Mouse (Mus musculus): ENCODE data around the gene Elmod3.
A peak's percentile ranks its signal among the peaks of the same experiment; 100 is the strongest.

The Elmod3 gene

DNA sequence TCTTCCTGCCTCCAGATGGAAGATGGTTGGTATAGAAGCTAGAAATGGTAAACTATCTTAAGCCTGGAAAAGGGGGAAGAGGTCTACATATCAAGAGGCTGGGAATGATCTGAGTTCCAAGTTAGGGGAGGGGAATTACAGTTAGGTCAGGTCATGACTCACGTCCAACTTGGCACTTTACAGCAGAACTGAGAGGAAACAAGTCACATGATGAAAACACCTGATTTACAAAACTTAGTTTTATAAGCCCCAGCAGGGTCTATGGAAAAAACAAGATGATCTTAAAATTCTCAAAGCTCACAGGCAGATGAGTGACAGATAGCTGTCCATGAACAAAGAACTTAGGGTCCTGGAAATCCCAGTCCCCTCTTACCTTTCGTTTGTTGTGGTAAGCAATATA is 16.9 kb upstream of the Elmod3 start:
- no peak for DNase-seq (ENCODE audit: extremely low spot score, low read depth, low spot score)

DNA sequence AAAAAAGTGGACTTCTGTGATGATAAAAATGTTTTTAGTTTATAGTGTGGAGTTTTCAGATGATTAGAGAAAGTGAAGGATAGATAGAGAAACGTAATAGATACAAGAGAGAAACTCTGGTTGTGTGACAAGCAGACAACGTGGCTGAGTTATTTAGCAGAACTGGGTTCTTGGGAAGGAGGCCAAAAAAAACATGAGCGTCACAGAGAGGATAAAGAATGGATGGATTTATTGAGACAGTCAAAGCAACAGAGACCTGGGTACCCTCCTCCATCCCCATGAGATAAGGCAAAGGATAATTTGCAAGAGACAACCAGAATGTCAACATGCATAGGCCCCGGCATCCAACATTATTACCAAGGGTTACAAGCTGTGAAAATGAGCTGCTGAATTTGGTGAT is 12.0 kb upstream of the Elmod3 start:
- no peak for DNase-seq (ENCODE audit: extremely low spot score, low read depth, low spot score)

- DNase-seq (ENCODE audit: extremely low spot score, low read depth, low spot score): no peak
Measured at GRCm38 (mm10) chr6:72608662-72609184, 10.5 kb upstream of the Elmod3 start.

GRCm38 (mm10) chr6:72607676-72608075 is 9.5 kb upstream of the Elmod3 start:
- no peak for DNase-seq (ENCODE audit: extremely low spot score, low read depth, low spot score)

DNA sequence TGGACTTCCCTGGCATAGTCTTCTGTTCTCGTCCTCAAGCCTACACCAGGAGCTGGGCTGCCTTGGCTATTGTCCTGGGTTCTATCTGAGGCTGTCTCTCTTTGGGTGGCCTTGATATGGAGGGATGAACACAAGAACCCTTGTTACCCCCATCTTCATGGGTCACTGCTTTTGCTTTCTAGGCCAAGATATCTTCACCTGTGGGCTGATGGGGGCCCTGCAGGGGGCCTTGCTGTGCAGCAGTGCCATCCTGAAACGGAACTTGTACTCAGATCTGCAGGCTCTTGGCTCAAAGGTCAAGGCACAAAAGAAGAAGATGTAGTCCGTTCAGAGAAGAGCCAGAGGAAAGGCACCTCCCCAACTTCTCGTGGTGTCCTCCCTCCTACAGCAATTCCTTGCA is 8.8 kb upstream of the Elmod3 start:
- no peak for DNase-seq (ENCODE audit: extremely low spot score, low read depth, low spot score)

DNA sequence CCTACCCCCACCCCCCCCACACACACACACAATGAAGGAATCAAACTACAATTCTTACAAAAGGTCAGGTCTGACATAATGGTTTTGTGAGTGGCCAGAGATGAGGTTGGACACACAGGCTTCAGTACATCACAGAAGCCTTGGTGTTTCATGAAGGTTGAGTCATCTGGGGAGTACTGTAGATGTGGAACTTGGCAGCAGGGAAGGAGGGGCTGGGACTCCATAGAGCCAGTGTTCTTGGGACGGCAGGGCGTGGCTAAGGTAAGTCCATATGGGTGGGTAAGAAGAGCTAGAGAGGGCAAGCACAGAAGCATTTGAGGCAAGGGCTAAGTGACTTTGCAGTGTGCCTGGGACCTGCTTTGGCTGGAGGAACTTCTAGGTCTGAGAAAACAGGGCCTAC is 5.9 kb upstream of the Elmod3 start:
- no peak for DNase-seq (ENCODE audit: extremely low spot score, low read depth, low spot score)

- DNase-seq (ENCODE audit: extremely low spot score, low read depth, low spot score): peak; percentile 35
Measured at GRCm38 (mm10) chr6:72601732-72602131, 3.5 kb upstream of the Elmod3 start.

GRCm38 (mm10) chr6:72600771-72601170 is 2.6 kb upstream of the Elmod3 start:
- no peak for DNase-seq (ENCODE audit: extremely low spot score, low read depth, low spot score)

DNA sequence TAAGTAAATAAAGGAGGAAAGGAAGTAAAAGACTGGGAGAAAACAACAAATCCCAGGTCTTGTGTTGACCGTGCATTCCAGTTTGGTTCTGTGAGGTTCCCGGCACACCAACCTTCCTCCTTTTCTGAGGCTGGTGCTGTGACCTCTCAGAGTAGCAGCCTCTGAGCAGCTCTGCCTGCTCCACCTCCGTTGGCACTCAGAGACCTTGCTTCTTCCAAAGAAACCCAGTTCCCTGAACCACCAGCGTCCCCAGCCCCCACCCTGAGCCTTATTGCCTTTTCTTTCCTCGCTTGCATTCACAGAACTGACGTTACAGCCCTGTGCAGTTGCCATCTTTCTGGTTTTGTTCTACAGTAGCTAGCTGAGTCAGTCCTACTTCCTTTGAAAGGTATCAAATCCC is 2.0 kb upstream of the Elmod3 start:
- no peak for DNase-seq (ENCODE audit: extremely low spot score, low read depth, low spot score)

DNA sequence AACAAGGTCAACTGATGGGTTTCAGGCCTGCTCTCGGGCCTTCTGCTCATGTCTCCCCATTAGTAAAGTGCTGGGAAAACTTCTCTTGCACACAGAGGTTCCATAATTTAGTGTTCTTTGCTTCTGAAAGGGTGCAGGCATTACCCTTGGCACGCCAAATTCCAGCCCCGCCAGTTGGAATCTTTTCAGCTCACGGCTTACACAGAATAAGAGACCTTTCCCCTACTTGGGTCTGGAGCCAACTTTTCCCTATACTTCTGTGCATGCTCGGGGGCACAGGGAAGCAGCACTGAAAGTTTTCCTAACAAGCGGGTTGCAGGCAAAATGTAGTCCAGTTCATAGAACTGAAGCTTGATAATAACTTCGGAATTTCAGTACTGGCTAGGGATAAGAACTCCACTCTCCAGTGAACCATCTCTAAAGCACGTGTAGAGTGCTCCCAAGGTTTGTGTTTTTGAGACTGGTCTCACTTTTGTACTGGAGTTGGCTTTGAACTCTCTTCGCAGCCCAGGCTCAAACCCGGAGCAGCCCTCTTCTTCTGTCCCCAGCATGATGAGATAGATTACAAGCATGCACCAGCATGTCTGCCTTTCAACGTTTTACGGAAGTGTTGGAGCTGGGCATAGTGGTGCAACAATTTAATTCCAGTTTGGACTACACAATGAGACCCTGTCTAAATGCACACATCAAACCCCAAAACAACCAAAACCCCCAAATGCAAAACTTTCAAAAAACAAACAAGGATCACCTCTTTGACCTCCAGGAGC is 761 bp upstream of the Elmod3 start:
- no peak for DNase-seq (ENCODE audit: extremely low spot score, low read depth, low spot score)

DNA sequence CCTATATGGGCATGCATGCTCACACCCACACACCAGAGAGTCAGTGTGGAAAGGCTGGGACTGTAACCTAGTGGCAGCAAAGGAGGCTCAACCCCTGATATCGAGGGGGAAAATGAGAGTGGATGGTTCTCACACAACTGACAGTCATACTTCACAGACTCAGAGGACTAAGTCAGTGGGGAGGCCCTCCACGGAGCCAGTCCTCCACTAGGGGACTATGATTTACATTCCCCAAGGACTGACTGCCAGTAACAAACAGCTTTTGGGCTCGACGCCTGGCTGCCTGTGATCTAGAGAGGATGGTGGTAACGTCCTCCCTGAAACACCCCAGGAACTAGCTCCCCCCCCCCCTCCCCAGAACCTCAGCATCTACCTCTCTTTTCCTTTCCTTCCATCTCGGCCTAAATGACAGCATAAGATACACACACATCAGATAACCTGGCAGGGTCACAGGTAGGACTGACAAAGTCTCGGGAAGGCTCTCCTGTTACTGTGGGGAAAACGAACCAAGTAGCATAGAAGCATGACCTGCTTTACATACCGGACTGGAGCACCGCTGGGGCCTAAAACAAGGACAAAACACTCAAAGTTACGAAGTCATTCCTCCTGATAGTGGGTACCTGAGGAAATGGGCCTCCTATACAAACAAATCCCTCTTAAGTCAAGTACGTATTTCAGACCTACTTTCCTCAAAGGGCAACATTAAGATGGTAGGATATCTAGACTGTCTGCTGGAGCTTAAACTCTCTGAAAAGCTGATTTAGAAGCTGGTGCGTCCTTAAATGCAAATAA is 934 bp downstream of the Elmod3 start:
- no peak for DNase-seq (ENCODE audit: extremely low spot score, low read depth, low spot score)

DNA sequence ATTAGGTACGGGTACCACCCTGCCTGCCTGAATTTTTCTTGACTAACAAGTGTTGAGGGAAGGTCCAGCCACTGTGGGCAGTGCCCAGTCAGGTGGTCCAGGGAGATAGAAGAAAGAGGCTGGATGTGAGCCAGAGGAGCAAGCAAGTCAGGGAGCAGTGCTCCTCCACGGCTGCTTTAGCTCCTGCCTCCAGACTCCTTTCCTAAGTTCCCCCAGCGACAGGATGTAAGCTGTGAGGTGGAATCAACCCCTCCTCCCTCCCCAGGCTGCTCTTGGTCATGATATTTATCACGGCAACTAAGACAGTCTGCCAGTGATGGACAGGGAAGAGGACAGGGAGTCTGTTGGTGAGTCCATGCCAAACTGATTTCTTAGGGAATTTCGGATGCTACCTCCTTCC is 4.3 kb downstream of the Elmod3 start:
- no peak for DNase-seq (ENCODE audit: extremely low spot score, low read depth, low spot score)

GRCm38 (mm10) chr6:72593011-72593803 is 5.0 kb downstream of the Elmod3 start:
- DNase-seq (ENCODE audit: extremely low spot score, low read depth, low spot score): no peak

DNA sequence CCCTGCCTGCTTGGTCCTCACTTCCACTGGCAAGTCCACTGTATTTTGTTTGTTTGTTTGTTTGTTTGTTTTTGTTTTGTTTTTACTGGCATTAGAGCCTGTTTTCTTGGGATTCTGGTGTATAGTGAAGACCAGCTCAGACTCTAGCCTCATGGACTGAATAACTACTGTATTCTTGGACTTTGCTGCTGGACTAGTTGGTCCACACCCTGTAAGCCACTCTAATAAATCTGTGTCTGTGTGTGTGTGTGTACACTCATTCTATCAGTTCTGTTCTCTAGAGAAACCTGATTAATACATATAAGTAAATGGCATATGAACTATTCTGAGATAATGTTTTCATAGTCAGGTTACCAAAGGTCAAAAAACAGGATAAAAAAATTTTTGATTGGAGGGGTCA is 8.1 kb downstream of the Elmod3 start:
- no peak for DNase-seq (ENCODE audit: extremely low spot score, low read depth, low spot score)

- DNase-seq (ENCODE audit: extremely low spot score, low read depth, low spot score): no peak
Measured at GRCm38 (mm10) chr6:72588307-72588706, 9.9 kb downstream of the Elmod3 start.

- no peak for DNase-seq (ENCODE audit: extremely low spot score, low read depth, low spot score)
Measured at GRCm38 (mm10) chr6:72586701-72587100, 11.5 kb downstream of the Elmod3 start.

DNA sequence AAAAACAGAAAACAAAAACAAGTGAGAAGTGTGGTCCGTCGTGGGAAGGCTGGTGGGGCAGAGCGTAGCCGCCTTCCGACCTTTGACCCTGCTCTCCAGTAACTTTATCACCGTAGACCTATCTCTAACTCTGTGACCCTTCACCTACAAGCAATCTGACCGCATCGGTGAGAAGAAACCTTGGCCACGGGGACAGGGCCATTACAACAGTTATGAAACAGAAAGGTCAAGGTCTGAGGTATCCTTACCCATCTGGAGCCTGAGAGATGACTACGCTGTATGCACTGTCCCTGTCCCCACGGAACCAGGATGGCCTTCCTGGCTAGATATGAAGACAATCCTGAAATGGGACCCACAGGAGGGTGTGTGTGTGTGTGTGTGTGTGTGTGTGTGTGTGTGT is 14.1 kb downstream of the Elmod3 start:
- DNase-seq (ENCODE audit: extremely low spot score, low read depth, low spot score): no peak

GRCm38 (mm10) chr6:72583211-72583839 is 14.9 kb downstream of the Elmod3 start:
- no peak for DNase-seq (ENCODE audit: extremely low spot score, low read depth, low spot score)

GRCm38 (mm10) chr6:72581625-72582382 is 16.4 kb downstream of the Elmod3 start:
- DNase-seq (ENCODE audit: extremely low spot score, low read depth, low spot score): no peak

DNA sequence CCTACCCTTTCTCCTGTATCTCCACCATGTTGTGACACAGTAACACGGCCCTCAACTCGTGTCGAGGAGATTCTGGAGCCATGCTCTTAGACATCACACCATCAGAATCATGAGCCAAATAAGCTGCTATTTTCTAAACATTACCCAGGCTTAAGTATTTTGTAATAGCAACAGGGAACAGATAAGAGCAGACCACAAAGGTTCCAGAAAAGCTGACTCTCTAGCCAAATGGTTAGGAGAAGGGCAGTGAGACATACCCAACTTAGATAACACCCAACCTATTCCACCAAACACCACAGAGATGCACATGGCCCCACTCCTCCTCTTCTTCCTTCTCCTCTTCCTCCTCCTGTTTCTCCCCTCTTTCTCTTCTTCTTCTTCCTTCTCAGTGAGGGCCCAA is 22.2 kb downstream of the Elmod3 start:
- no peak for DNase-seq (ENCODE audit: extremely low spot score, low read depth, low spot score)

All from hindlimb bud, embryonic 11.5 days (tissue).